Mouse (Mus musculus) intestine, embryonic 16.5 days (tissue): ENCODE data around the gene Prm1. TPM values are rescaled to one million over a fixed set of nuclear protein-coding genes. Genes with fewer than 3 reads are reported as not detected.
A peak's percentile ranks its signal among the peaks of the same experiment; 100 is the strongest.

ENCODE experiments used
- ATAC-seq: fragments of 200-750 bp; cut with Nextera tagmentation; 2 replicates; pipeline ENCODE4 v1.8.0; 2017; ENCODE audit warnings: moderate TSS enrichment, moderate library complexity
- H3K27ac ChIP-seq: fragments of 300-500 bp; sonication (generic); 2 replicates; pipeline ENCODE4 v1.5.1; 2014; ENCODE audit warnings: mild to moderate bottlenecking, low read length
- H3K27me3 ChIP-seq: fragments of 300-500 bp; sonication (generic); replicated peaks from 2 replicates; pipeline ENCODE4 v1.6.1; 2014; ENCODE audit warnings: low read length, control low read depth, mixed read lengths; ENCODE audit not compliant: control insufficient read depth, insufficient read depth
- H3K36me3 ChIP-seq: fragments of 300-500 bp; sonication (generic); 2 replicates; pipeline ENCODE4 v1.6.1; 2014; ENCODE audit warnings: low read length, control low read depth; ENCODE audit not compliant: control insufficient read depth, insufficient read depth
- H3K4me1 ChIP-seq: fragments of 300-500 bp; sonication (generic); 2 replicates; pipeline ENCODE4 v1.6.1; 2014; ENCODE audit warnings: low read length, control low read depth, mixed read lengths; ENCODE audit not compliant: control insufficient read depth, insufficient read depth
- H3K4me2 ChIP-seq: fragments of 300-500 bp; sonication (generic); 2 replicates; pipeline ENCODE4 v1.6.1; 2014; ENCODE audit warnings: low read depth, low read length, control low read depth
- H3K4me3 ChIP-seq: fragments of 300-500 bp; sonication (generic); 2 replicates; pipeline ENCODE4 v1.5.1; 2014; ENCODE audit warnings: mild to moderate bottlenecking, low read length
- H3K9ac ChIP-seq: fragments of 300-500 bp; sonication (generic); 2 replicates; pipeline ENCODE4 v1.6.1; 2014; ENCODE audit warnings: low read depth, low read length
- H3K9me3 ChIP-seq: fragments of 300-500 bp; sonication (generic); 2 replicates; pipeline ENCODE4 v1.6.1; 2016; ENCODE audit warnings: low read length, control low read depth; ENCODE audit not compliant: control insufficient read depth
- WGBS: fragments of 180-500 bp; shearing (Covaris S2); extraction: QIAGEN DNeasy Blood & Tissue Kit; methylation state at CpG from one replicate; pipeline ENCODE4 v1.1.7; 2014; 5-methylcytosine and 5-hydroxymethylcytosine counted together
- polyA plus RNA-seq: library from polyadenylated mRNA; unstranded; fragments of >200 nt; fragmentation: Nextera tagmentation; extraction: Ambion mirVana; gene quantifications from 2 replicates; pipeline ENCODE4 v1.2.1, GENCODE M21; 2015

Gene Prm1
- polyA plus RNA-seq, 1 experiment from 2014 or later = not detected

GRCm38 (mm10) chr16:10786288-10786687 is 19.4 kb downstream of the Prm1 start:
- H3K27ac ChIP-seq = peak overlapping the region; percentile 99
- peak overlapping the region; percentile 86 for H3K9ac ChIP-seq
- WGBS = 1% methylated on average over 9 of the region's 9 CpGs
- no peaks in the 10 kb centered on the region for H3K27me3 ChIP-seq
- H3K9me3 ChIP-seq = no peaks in the 10 kb centered on the region
- 0 out of 2 replicates have a peak, but pooled peaks cover 2% of the 10 kb centered on the region for H3K36me3 ChIP-seq
- H3K4me2 ChIP-seq = peak overlapping the region; percentile 97
- ATAC-seq = peak; percentile 36
- peaks cover 19% of the 10 kb centered on the region for H3K4me1 ChIP-seq
- peak overlapping the region; percentile 79 for H3K4me3 ChIP-seq

- peak within 1 kb of the TSS; percentile 97 for H3K4me2 ChIP-seq
- no peaks in the 10 kb centered on the region for H3K27me3 ChIP-seq
- H3K4me1 ChIP-seq = peaks cover 19% of the 10 kb centered on the region
- ATAC-seq = peak; percentile 89
- 0 out of 2 replicates have a peak, but pooled peaks cover 2% of the 10 kb centered on the region for H3K36me3 ChIP-seq
- H3K27ac ChIP-seq = peak within 1 kb of the TSS; percentile 99
- peak within 1 kb of the TSS; percentile 79 for H3K4me3 ChIP-seq
- H3K9ac ChIP-seq = peak within 1 kb of the TSS; percentile 86
- H3K9me3 ChIP-seq = no peaks in the 10 kb centered on the region
- WGBS = under 1% methylated on average over 59 of the region's 59 CpGs
These were observed 20.0 kb downstream of the Prm1 start, which contains the start of gene Socs1 for GRCm38 (mm10) chr16:10785371-10786231. Gene Socs1, minus strand, starts transcription at chr16:10785536.

- ATAC-seq = peak; percentile 84
- H3K9me3 ChIP-seq = no peaks in the 10 kb centered on the region
- 0 out of 2 replicates have a peak, but pooled peaks cover 2% of the 10 kb centered on the region for H3K36me3 ChIP-seq
- H3K27ac ChIP-seq = peak overlapping the region; percentile 99
- H3K27me3 ChIP-seq = no peaks in the 10 kb centered on the region
- H3K9ac ChIP-seq = peak overlapping the region; percentile 86
- WGBS = 0% methylated on average over 55 of the region's 55 CpGs
- H3K4me2 ChIP-seq = peak overlapping the region; percentile 97
- peak overlapping the region; percentile 79 for H3K4me3 ChIP-seq
- peaks cover 19% of the 10 kb centered on the region for H3K4me1 ChIP-seq
These were observed 20.8 kb downstream of the Prm1 start for GRCm38 (mm10) chr16:10784793-10785370.

GRCm38 (mm10) chr16:10783883-10784792 is 21.5 kb downstream of the Prm1 start:
- H3K36me3 ChIP-seq = 0 out of 2 replicates have a peak, but pooled peaks cover 2% of the 10 kb centered on the region
- peak overlapping the region; percentile 99 for H3K27ac ChIP-seq
- H3K4me3 ChIP-seq = peak overlapping the region; percentile 79
- H3K27me3 ChIP-seq = no peaks in the 10 kb centered on the region
- H3K9ac ChIP-seq = peak overlapping the region; percentile 86
- ATAC-seq = peak; percentile 4; the same call in 1 of the 2 replicates
- H3K4me1 ChIP-seq = peaks cover 19% of the 10 kb centered on the region
- no peaks in the 10 kb centered on the region for H3K9me3 ChIP-seq
- H3K4me2 ChIP-seq = peak overlapping the region; percentile 97
- 2% methylated on average over 80 of the region's 81 CpGs for WGBS

- Histone ChIP-seq H3K4me2 (peak overlapping the region; percentile 97), H3K9ac (peak overlapping the region; percentile 17; the same call in 1 of the 2 replicates), H3K9me3 (no peaks in the 10 kb centered on the region), H3K4me3 (peak overlapping the region; percentile 17), H3K36me3 (0 out of 2 replicates have a peak, but pooled peaks cover 2% of the 10 kb centered on the region), H3K27me3 (no peaks in the 10 kb centered on the region), H3K4me1 (peaks cover 19% of the 10 kb centered on the region), H3K27ac (no peak overlapping the region)
- 58% methylated on average over 8 of the region's 8 CpGs for WGBS
- ATAC-seq = no peak
These were observed 22.2 kb downstream of the Prm1 start for GRCm38 (mm10) chr16:10783451-10783850.

GRCm38 (mm10) chr16:10783152-10783434 is 22.5 kb downstream of the Prm1 start:
- H3K4me2 ChIP-seq = peak overlapping the region; percentile 97; the same call in 1 of the 2 replicates
- ATAC-seq = no peak
- no peak overlapping the region for H3K27ac ChIP-seq
- H3K27me3 ChIP-seq = no peaks in the 10 kb centered on the region
- 0 out of 2 replicates have a peak, but pooled peaks cover 2% of the 10 kb centered on the region for H3K36me3 ChIP-seq
- 0% methylated on average over 1 of the region's 1 CpGs for WGBS
- peak overlapping the region; percentile 17; the same call in 1 of the 2 replicates for H3K9ac ChIP-seq
- peaks cover 19% of the 10 kb centered on the region for H3K4me1 ChIP-seq
- H3K4me3 ChIP-seq = peak overlapping the region; percentile 17
- H3K9me3 ChIP-seq = no peaks in the 10 kb centered on the region

GRCm38 (mm10) chr16:10782377-10783151 is 23.1 kb downstream of the Prm1 start:
- WGBS = 63% methylated on average over 6 of the region's 6 CpGs
- H3K4me3 ChIP-seq = peak overlapping the region; percentile 17; the same call in 1 of the 2 replicates
- peaks cover 19% of the 10 kb centered on the region for H3K4me1 ChIP-seq
- H3K9ac ChIP-seq = peak overlapping the region; percentile 40; the same call in 1 of the 2 replicates
- no peak overlapping the region for H3K27ac ChIP-seq
- H3K4me2 ChIP-seq = peak overlapping the region; percentile 97
- H3K9me3 ChIP-seq = no peaks in the 10 kb centered on the region
- H3K36me3 ChIP-seq = 0 out of 2 replicates have a peak, but pooled peaks cover 2% of the 10 kb centered on the region
- H3K27me3 ChIP-seq = no peaks in the 10 kb centered on the region
- no peak for ATAC-seq

- H3K27ac ChIP-seq = no peak overlapping the region
- no peaks in the 10 kb centered on the region for H3K27me3 ChIP-seq
- H3K4me3 ChIP-seq = no peak overlapping the region
- no peak overlapping the region for H3K9ac ChIP-seq
- peaks cover 19% of the 10 kb centered on the region for H3K4me1 ChIP-seq
- ATAC-seq = no peak
- no peak overlapping the region for H3K4me2 ChIP-seq
- H3K9me3 ChIP-seq = no peaks in the 10 kb centered on the region
- 55% methylated on average over 9 of the region's 9 CpGs for WGBS
- 0 out of 2 replicates have a peak, but pooled peaks cover 2% of the 10 kb centered on the region for H3K36me3 ChIP-seq
These were observed 23.7 kb downstream of the Prm1 start for GRCm38 (mm10) chr16:10781862-10782371.
